Mouse (Mus musculus) bone marrow, adult 2 months (tissue): ENCODE measurements around the gene Pgd.

Source experiments
- CTCF ChIP-seq: fragments of 200-500 bp; IDR thresholded peaks from 2 replicates; pipeline ENCODE4 v1.5.1; 2011; ENCODE audit warnings: low read length, control low read depth; ENCODE audit not compliant: control insufficient read depth, insufficient read depth
- POLR2A ChIP-seq: fragments of 200-500 bp; IDR thresholded peaks from 2 replicates; pipeline ENCODE4 v1.6.1; 2011; ENCODE audit warnings: low read depth, mild to moderate bottlenecking, control low read depth, low read length, borderline replicate concordance; ENCODE audit not compliant: control insufficient read depth

- TF ChIP-seq CTCF (peak; percentile 83), POLR2A (peak; percentile 22; the same call in 1 of the 2 replicates)
These were observed 29.4 kb downstream of the Pgd start, which contains the start of gene Cenps for GRCm38 (mm10) chr4:149136982-149137770.
